Mouse (Mus musculus): ENCODE data around the gene Zswim3.

GRCm38 (mm10) chr2:164790451-164790850 lies 14.4 kb upstream of the Zswim3 start:
- TF ChIP-seq POLR2A (IDR thresholded peaks at IDR 0.05; ENCODE audit: low read depth, low read length) = no peak
- TF ChIP-seq CTCF (IDR thresholded peaks at IDR 0.05; ENCODE audit: extremely low read depth, insufficient read depth, insufficient read length, insufficient replicate concordance) = no peak

All from spleen, adult 2 months (tissue).